Mouse (Mus musculus): Measurements from ENCODE around the gene Sowahb. TPM values are rescaled to one million over a fixed set of nuclear protein-coding genes. Genes with fewer than 3 reads are reported as not detected.
A peak's percentile ranks its signal among the peaks of the same experiment; 100 is the strongest.

The Sowahb gene
- polyA plus RNA-seq, 1 experiment from 2014 or later, result 0.31 TPM

- no peak overlapping the region for H3K4me2 ChIP-seq (replicated peaks)
- no peak overlapping the region for H3K27ac ChIP-seq
- 50% methylated on average over 8 of the region's 8 CpGs for WGBS
- H3K9me3 ChIP-seq (replicated peaks), result no peaks in the 10 kb centered on the region
- ATAC-seq (ENCODE audit: low FRiP score), result no peak
- peaks cover 10% of the 10 kb centered on the region for H3K27me3 ChIP-seq
- H3K36me3 ChIP-seq, result no peaks in the 10 kb centered on the region
- no peaks in the 10 kb centered on the region for H3K4me1 ChIP-seq
- H3K4me3 ChIP-seq, result no peak overlapping the region
- H3K9ac ChIP-seq, result no peak overlapping the region
Observed at GRCm38 (mm10) chr5:93053606-93054397, 9.0 kb upstream of the Sowahb start.

GRCm38 (mm10) chr5:93051951-93052350 is 7.1 kb upstream of the Sowahb start:
- ATAC-seq (ENCODE audit: low FRiP score), result no peak
- WGBS, result 85% methylated on average over 9 of the region's 9 CpGs
- no peaks in the 10 kb centered on the region for H3K36me3 ChIP-seq
- peaks cover 23% of the 10 kb centered on the region for H3K27me3 ChIP-seq
- no peak overlapping the region for H3K27ac ChIP-seq
- H3K4me1 ChIP-seq, result no peaks in the 10 kb centered on the region
- no peak overlapping the region for H3K9ac ChIP-seq
- H3K4me3 ChIP-seq, result no peak overlapping the region
- no peak overlapping the region for H3K4me2 ChIP-seq (replicated peaks)
- H3K9me3 ChIP-seq (replicated peaks), result no peaks in the 10 kb centered on the region

GRCm38 (mm10) chr5:93051041-93051440 is 6.2 kb upstream of the Sowahb start:
- Histone ChIP-seq H3K27me3 (peaks cover 32% of the 10 kb centered on the region), H3K4me3 (no peak overlapping the region), H3K9ac (no peak overlapping the region), H3K4me1 (no peaks in the 10 kb centered on the region), H3K9me3 (replicated peaks) (no peaks in the 10 kb centered on the region), H3K27ac (no peak overlapping the region), H3K4me2 (replicated peaks) (no peak overlapping the region), H3K36me3 (no peaks in the 10 kb centered on the region)
- no peak for ATAC-seq (ENCODE audit: low FRiP score)
- 47% methylated on average over 5 of the region's 5 CpGs for WGBS

- no peak overlapping the region for H3K4me3 ChIP-seq
- no peak overlapping the region for H3K27ac ChIP-seq
- H3K36me3 ChIP-seq, result no peaks in the 10 kb centered on the region
- ATAC-seq (ENCODE audit: low FRiP score), result no peak
- WGBS, result no CpG with 5 or more reads among the region's 1 CpGs
- H3K4me1 ChIP-seq, result peaks cover 4% of the 10 kb centered on the region
- peaks cover 43% of the 10 kb centered on the region for H3K27me3 ChIP-seq
- no peak overlapping the region for H3K4me2 ChIP-seq (replicated peaks)
- H3K9me3 ChIP-seq (replicated peaks), result no peaks in the 10 kb centered on the region
- no peak overlapping the region for H3K9ac ChIP-seq
Observed at GRCm38 (mm10) chr5:93049971-93050370, 5.1 kb upstream of the Sowahb start.

- H3K4me3 ChIP-seq, result no peak overlapping the region
- H3K27me3 ChIP-seq, result peaks cover 56% of the 10 kb centered on the region
- H3K36me3 ChIP-seq, result no peaks in the 10 kb centered on the region
- H3K4me1 ChIP-seq, result peaks cover 17% of the 10 kb centered on the region
- H3K27ac ChIP-seq, result no peak overlapping the region
- H3K9me3 ChIP-seq (replicated peaks), result no peaks in the 10 kb centered on the region
- WGBS, result 67% methylated on average over 13 of the region's 13 CpGs
- ATAC-seq (ENCODE audit: low FRiP score), result no peak
- no peak overlapping the region for H3K9ac ChIP-seq
- H3K4me2 ChIP-seq (replicated peaks), result no peak overlapping the region
Observed at GRCm38 (mm10) chr5:93048481-93049240, 3.8 kb upstream of the Sowahb start.

- H3K9ac ChIP-seq, result no peak overlapping the region
- peaks cover 18% of the 10 kb centered on the region for H3K4me1 ChIP-seq
- no peaks in the 10 kb centered on the region for H3K36me3 ChIP-seq
- H3K27me3 ChIP-seq, result peaks cover 79% of the 10 kb centered on the region
- H3K27ac ChIP-seq, result no peak overlapping the region
- ATAC-seq (ENCODE audit: low FRiP score), result no peak
- no peaks in the 10 kb centered on the region for H3K9me3 ChIP-seq (replicated peaks)
- 30% methylated on average over 5 of the region's 5 CpGs for WGBS
- no peak overlapping the region for H3K4me3 ChIP-seq
- no peak overlapping the region for H3K4me2 ChIP-seq (replicated peaks)
Observed at GRCm38 (mm10) chr5:93046306-93046845, 1.6 kb upstream of the Sowahb start.

GRCm38 (mm10) chr5:93045371-93045714 is 521 bp upstream of the Sowahb start:
- H3K9ac ChIP-seq, result peak overlapping the region; percentile 46

GRCm38 (mm10) chr5:93043688-93044583 is 886 bp downstream of the Sowahb start:
- Histone ChIP-seq H3K4me3 (peak overlapping the region; percentile 49), H3K27ac (no peak overlapping the region), H3K36me3 (no peaks in the 10 kb centered on the region), H3K27me3 (peaks cover 75% of the 10 kb centered on the region), H3K9me3 (replicated peaks) (no peaks in the 10 kb centered on the region), H3K4me1 (peaks cover 18% of the 10 kb centered on the region), H3K9ac (peak overlapping the region; percentile 46; the same call in 1 of the 2 replicates), H3K4me2 (replicated peaks) (peak overlapping the region; percentile 97)
- WGBS, result 2% methylated on average over 61 of the region's 69 CpGs
- ATAC-seq (ENCODE audit: low FRiP score), result no peak

More at GRCm38 (mm10) chr5:93045371-93045714, 521 bp upstream of the Sowahb start:
- 0% methylated on average over 19 of the region's 19 CpGs for WGBS
- Histone ChIP-seq H3K9me3 (replicated peaks) (no peaks in the 10 kb centered on the region), H3K4me3 (peak overlapping the region; percentile 49), H3K4me2 (replicated peaks) (peak overlapping the region; percentile 97), H3K27me3 (peaks cover 80% of the 10 kb centered on the region), H3K36me3 (no peaks in the 10 kb centered on the region), H3K27ac (no peak overlapping the region), H3K4me1 (peaks cover 18% of the 10 kb centered on the region)
- no peak for ATAC-seq (ENCODE audit: low FRiP score)

GRCm38 (mm10) chr5:93042831-93043687 is 1.8 kb downstream of the Sowahb start:
- ATAC-seq (ENCODE audit: low FRiP score), result no peak
- 39% methylated on average over 18 of the region's 18 CpGs for WGBS
- no peak overlapping the region for H3K27ac ChIP-seq
- H3K4me2 ChIP-seq (replicated peaks), result 0 out of 2 replicates have a peak overlapping the region, but pooled peaks have one; percentile 97
- peaks cover 69% of the 10 kb centered on the region for H3K27me3 ChIP-seq
- H3K9me3 ChIP-seq (replicated peaks), result no peaks in the 10 kb centered on the region
- peaks cover 18% of the 10 kb centered on the region for H3K4me1 ChIP-seq
- no peak overlapping the region for H3K9ac ChIP-seq
- H3K4me3 ChIP-seq, result no peak overlapping the region
- H3K36me3 ChIP-seq, result no peaks in the 10 kb centered on the region

- no peak overlapping the region for H3K4me2 ChIP-seq (replicated peaks)
- H3K9me3 ChIP-seq (replicated peaks), result no peaks in the 10 kb centered on the region
- no peak overlapping the region for H3K4me3 ChIP-seq
- peaks cover 61% of the 10 kb centered on the region for H3K27me3 ChIP-seq
- no peak overlapping the region for H3K9ac ChIP-seq
- no peak for ATAC-seq (ENCODE audit: low FRiP score)
- peaks cover 25% of the 10 kb centered on the region for H3K4me1 ChIP-seq
- 78% methylated on average over 4 of the region's 4 CpGs for WGBS
- no peak overlapping the region for H3K27ac ChIP-seq
- H3K36me3 ChIP-seq, result no peaks in the 10 kb centered on the region
Observed at GRCm38 (mm10) chr5:93042031-93042430, 2.8 kb downstream of the Sowahb start.

GRCm38 (mm10) chr5:93041276-93041675 is 3.5 kb downstream of the Sowahb start:
- ATAC-seq (ENCODE audit: low FRiP score), result no peak
- 50% methylated on average over 3 of the region's 3 CpGs for WGBS
- Histone ChIP-seq H3K27me3 (peaks cover 54% of the 10 kb centered on the region), H3K4me2 (replicated peaks) (no peak overlapping the region), H3K9ac (no peak overlapping the region), H3K4me1 (peaks cover 28% of the 10 kb centered on the region), H3K4me3 (no peak overlapping the region), H3K36me3 (no peaks in the 10 kb centered on the region), H3K27ac (no peak overlapping the region), H3K9me3 (replicated peaks) (no peaks in the 10 kb centered on the region)

Data from hindbrain, embryonic 12.5 days (tissue).